Mouse (Mus musculus): ENCODE measurements around the gene Plcl1. TPM values are rescaled to one million over a fixed set of nuclear protein-coding genes. Genes with fewer than 3 reads are reported as not detected.

Plcl1 gene
- polyA plus RNA-seq, 1 experiment, result 5.5 TPM

DNA sequence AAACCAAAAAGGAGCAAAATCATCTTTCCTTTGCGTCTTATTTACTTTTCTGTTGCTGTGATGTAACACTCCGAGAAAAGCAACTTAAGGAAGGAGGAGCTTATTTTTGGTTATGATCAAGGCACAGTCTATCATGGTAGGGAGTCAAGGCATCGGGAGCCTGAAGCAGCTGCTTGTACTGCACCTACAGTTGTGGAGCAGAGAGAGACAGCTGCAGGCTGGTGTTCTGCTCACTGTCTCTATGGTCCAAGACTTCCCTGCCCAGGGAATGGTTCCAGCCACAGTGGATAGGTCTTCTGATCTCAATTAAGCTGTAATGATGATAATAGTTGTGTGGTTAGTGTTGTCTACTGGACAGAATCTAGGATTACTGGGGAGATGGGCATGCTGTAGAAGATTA, 166.9 kb downstream of the Plcl1 start:
- TF ChIP-seq CTCF (IDR thresholded peaks at IDR 0.05; ENCODE audit: borderline replicate concordance, extremely low read depth, insufficient read depth, insufficient read length), result no peak
- no peak for TF ChIP-seq POLR2A (IDR thresholded peaks at IDR 0.05; ENCODE audit: borderline replicate concordance, extremely low read depth, insufficient read depth, insufficient read length, poor library complexity, severe bottlenecking)
- no peak for DNase-seq (ENCODE audit: low read depth)

DNA sequence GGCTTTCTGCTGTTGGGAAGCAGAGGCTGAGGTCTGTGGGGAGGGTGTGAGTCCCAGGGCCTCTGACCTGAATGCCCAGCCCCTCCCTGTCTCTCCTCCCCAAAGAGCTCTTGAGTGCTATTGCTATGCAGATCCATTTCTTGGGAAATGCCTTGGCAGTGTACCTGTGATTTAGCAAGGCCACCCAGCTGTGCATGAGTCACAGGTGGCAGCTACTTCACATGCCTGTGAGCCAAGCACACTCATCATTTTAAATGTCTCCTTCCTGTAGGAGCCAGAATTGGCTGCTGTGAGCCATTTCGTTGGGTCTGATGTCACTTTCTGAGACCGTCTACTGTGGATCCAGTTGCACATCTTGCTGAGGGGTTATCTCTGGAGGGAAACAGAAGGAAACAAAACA, 170.2 kb downstream of the Plcl1 start:
- TF ChIP-seq CTCF (IDR thresholded peaks at IDR 0.05; ENCODE audit: borderline replicate concordance, extremely low read depth, insufficient read depth, insufficient read length), result no peak
- TF ChIP-seq POLR2A (IDR thresholded peaks at IDR 0.05; ENCODE audit: borderline replicate concordance, extremely low read depth, insufficient read depth, insufficient read length, poor library complexity, severe bottlenecking), result no peak
- no peak for DNase-seq (ENCODE audit: low read depth)

DNA sequence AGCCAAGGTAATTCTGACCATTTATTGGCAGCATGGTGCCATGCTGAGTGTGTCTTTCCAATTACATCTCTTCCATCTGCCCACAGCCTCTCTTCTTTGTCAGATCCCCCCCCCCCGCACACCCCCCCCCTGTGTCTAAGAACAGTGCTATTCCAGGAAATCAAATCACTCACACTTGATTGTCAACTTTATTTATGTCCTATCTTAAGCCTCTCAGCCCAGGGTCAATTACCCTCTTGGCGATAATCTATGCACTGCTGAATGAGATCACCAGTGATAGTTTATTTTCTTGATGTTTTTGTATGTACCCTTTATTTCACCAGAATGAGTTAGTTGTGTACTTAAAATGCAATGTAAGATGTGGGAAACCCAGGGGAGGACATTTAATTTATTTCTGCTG, 176.0 kb downstream of the Plcl1 start:
- TF ChIP-seq POLR2A (IDR thresholded peaks at IDR 0.05; ENCODE audit: borderline replicate concordance, extremely low read depth, insufficient read depth, insufficient read length, poor library complexity, severe bottlenecking) (no peak), CTCF (IDR thresholded peaks at IDR 0.05; ENCODE audit: borderline replicate concordance, extremely low read depth, insufficient read depth, insufficient read length) (no peak)
- peak; percentile 40 for DNase-seq (ENCODE audit: low read depth)

DNA sequence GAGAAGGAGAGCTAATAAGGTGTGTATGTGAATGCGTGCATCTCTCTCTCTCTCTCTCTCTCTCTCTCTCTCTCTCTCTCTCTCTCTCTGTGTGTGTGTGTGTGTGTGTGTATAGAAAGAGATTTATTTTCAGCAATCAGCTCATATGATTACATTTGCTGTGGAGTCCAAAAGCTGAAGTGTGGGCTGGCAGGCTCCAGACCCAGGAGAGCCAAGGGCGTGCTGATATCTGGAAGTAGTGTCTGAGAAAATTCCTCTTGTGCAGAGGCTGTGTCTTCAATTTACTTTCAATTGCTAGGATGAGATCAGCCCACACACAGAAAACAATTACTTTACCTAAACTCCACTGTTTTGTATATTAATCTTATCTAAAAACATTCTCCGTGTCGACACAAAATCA, 179.7 kb downstream of the Plcl1 start:
- no peak for TF ChIP-seq POLR2A (IDR thresholded peaks at IDR 0.05; ENCODE audit: borderline replicate concordance, extremely low read depth, insufficient read depth, insufficient read length, poor library complexity, severe bottlenecking)
- no peak for TF ChIP-seq CTCF (IDR thresholded peaks at IDR 0.05; ENCODE audit: borderline replicate concordance, extremely low read depth, insufficient read depth, insufficient read length)
- no peak for DNase-seq (ENCODE audit: low read depth)

DNA sequence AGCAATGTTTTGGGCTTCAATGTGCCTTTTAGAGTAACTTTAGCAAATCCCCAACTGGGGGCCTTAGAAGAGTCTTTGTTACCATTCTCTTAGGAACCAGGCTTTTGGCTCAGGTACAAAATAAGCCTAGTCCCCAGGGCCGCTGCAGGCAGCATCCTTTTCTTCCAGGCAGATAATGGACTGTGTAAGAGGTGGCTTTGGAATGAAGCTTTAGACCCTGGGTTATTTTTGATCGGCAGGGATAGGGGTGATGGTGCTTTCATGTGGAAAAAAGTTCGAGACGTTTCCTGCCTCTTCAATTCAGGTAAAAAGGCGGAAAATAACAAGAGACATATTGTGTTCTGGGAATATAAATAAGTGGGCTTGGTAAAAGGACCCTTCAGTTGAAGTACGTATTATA, 182.4 kb downstream of the Plcl1 start:
- DNase-seq (ENCODE audit: low read depth), result peak; percentile 30
- TF ChIP-seq POLR2A (IDR thresholded peaks at IDR 0.05; ENCODE audit: borderline replicate concordance, extremely low read depth, insufficient read depth, insufficient read length, poor library complexity, severe bottlenecking) (no peak), CTCF (IDR thresholded peaks at IDR 0.05; ENCODE audit: borderline replicate concordance, extremely low read depth, insufficient read depth, insufficient read length) (no peak)

DNA sequence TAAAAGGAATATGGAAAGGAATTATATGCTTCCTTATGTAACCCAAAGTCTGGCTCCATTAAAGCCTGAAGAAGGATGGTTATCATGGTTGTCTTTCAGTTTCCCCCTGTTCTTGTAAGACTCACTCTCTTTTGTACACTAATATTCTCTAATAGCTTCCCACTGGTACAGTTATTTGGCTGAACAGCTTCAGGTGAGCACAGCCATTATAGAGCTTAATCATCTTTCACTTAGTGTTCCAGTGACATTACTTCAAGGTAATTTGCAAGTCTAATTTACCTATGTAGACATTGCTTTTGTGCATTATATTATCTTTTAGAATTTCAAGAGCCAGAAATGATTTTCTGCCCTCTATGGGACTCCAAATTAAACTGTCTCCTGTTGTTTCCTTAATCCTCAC, 184.3 kb downstream of the Plcl1 start:
- peak; percentile 53 for DNase-seq (ENCODE audit: low read depth)
- TF ChIP-seq POLR2A (IDR thresholded peaks at IDR 0.05; ENCODE audit: borderline replicate concordance, extremely low read depth, insufficient read depth, insufficient read length, poor library complexity, severe bottlenecking) (no peak), CTCF (IDR thresholded peaks at IDR 0.05; ENCODE audit: borderline replicate concordance, extremely low read depth, insufficient read depth, insufficient read length) (no peak)

DNA sequence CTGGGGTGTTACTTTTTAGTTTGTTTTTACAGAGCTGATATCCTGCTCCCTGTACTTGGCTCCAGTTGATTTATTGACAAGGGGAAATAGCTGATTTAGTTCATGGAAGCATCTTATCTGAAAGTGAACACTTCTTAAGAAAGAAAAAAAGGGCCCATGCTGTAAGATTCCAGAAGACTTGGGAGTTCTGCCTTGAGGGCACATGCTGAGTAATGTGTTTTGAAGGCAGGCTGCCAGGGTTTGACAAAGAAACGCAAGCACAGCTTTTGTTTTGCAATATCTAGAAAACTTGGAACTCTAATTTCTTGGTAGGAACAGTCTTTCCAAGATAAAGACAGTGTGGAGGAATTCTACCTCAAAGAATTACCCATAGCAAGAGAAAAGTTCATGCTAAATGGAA, 194.8 kb downstream of the Plcl1 start:
- peak; percentile 22 for DNase-seq (ENCODE audit: low read depth)
- TF ChIP-seq CTCF (IDR thresholded peaks at IDR 0.05; ENCODE audit: borderline replicate concordance, extremely low read depth, insufficient read depth, insufficient read length) (no peak), POLR2A (IDR thresholded peaks at IDR 0.05; ENCODE audit: borderline replicate concordance, extremely low read depth, insufficient read depth, insufficient read length, poor library complexity, severe bottlenecking) (no peak)

DNA sequence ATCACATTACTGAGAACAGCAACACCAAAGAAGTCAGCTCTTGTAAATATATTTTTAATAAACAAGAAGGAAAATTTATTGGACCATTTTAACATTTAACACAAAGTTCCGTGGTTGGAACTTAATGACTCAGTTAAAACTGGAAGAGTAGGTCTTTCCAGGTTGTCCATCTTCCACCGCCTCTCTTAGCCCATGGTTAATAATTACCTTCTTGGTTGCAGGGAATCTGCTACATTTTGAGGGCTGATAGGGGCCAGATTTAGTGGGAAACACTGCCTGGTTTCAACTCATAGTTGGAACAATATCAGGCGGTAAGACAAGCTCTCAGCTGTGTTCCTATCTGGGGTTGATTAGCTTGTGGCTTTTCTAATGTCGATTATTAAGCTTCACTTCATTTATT, 198.9 kb downstream of the Plcl1 start:
- no peak for DNase-seq (ENCODE audit: low read depth)
- TF ChIP-seq CTCF (IDR thresholded peaks at IDR 0.05; ENCODE audit: borderline replicate concordance, extremely low read depth, insufficient read depth, insufficient read length), result no peak
- no peak for TF ChIP-seq POLR2A (IDR thresholded peaks at IDR 0.05; ENCODE audit: borderline replicate concordance, extremely low read depth, insufficient read depth, insufficient read length, poor library complexity, severe bottlenecking)

DNA sequence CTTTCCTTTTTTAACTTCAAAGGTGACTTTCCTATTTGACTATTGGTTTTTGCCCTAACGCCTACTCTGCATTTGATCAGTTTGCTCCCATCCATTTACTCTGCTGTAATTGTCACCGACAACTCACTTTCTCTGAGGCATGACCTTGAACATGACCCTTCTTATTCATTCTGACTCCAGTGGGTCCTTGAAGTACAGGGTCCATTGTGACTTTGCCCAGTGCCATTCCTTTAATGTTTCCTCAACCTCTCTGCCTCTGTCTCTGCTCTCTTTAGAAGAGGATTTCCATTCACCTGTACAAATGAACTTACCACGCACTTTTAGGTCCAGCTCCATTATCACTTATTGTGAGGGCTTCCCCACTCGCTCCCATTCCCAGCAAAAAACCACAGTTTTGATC, 199.7 kb downstream of the Plcl1 start:
- DNase-seq (ENCODE audit: low read depth), result peak; percentile 57
- no peak for TF ChIP-seq CTCF (IDR thresholded peaks at IDR 0.05; ENCODE audit: borderline replicate concordance, extremely low read depth, insufficient read depth, insufficient read length)
- TF ChIP-seq POLR2A (IDR thresholded peaks at IDR 0.05; ENCODE audit: borderline replicate concordance, extremely low read depth, insufficient read depth, insufficient read length, poor library complexity, severe bottlenecking), result no peak

DNA sequence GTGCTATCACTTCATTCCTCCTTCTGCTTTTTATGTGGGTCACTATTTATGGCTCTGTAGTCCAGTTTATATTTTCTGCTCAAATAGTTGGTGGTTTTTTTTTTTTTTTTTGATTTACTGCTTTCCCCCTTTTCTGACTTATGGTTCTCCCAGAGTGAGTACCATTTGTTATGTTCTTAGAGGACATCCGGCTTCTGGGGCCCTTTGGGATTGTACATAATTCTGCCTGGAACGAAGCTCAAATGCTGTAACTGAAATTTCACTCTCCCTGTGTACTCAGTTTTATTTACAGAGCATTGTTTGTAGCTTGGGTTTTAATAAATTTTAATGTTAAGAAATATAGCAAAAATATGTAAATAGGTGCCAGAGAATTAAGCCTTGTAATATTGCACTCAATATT, 200.2 kb downstream of the Plcl1 start:
- DNase-seq (ENCODE audit: low read depth), result no peak
- TF ChIP-seq CTCF (IDR thresholded peaks at IDR 0.05; ENCODE audit: borderline replicate concordance, extremely low read depth, insufficient read depth, insufficient read length), result no peak
- TF ChIP-seq POLR2A (IDR thresholded peaks at IDR 0.05; ENCODE audit: borderline replicate concordance, extremely low read depth, insufficient read depth, insufficient read length, poor library complexity, severe bottlenecking), result no peak

DNA sequence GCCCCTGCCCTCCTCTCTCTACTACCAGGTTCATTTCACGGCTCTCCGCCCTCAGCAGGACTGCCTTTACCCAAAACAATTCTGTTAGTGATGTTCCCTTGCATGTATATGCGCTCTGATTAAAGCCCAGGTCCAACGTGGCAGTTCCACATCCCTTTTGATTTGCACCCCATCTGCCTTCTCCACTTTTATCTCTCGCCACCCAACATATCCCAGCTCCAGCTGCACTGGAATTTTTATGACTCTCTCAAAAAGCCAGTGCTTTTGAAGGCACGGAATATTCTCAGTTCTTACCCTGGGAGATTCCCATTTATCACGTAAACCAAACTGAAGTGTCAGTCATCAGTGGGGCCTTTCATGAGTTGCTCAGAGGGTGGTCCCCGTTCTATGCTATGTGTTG, 200.7 kb downstream of the Plcl1 start:
- DNase-seq (ENCODE audit: low read depth), result peak; percentile 29
- TF ChIP-seq CTCF (IDR thresholded peaks at IDR 0.05; ENCODE audit: borderline replicate concordance, extremely low read depth, insufficient read depth, insufficient read length) (no peak), POLR2A (IDR thresholded peaks at IDR 0.05; ENCODE audit: borderline replicate concordance, extremely low read depth, insufficient read depth, insufficient read length, poor library complexity, severe bottlenecking) (no peak)

DNA sequence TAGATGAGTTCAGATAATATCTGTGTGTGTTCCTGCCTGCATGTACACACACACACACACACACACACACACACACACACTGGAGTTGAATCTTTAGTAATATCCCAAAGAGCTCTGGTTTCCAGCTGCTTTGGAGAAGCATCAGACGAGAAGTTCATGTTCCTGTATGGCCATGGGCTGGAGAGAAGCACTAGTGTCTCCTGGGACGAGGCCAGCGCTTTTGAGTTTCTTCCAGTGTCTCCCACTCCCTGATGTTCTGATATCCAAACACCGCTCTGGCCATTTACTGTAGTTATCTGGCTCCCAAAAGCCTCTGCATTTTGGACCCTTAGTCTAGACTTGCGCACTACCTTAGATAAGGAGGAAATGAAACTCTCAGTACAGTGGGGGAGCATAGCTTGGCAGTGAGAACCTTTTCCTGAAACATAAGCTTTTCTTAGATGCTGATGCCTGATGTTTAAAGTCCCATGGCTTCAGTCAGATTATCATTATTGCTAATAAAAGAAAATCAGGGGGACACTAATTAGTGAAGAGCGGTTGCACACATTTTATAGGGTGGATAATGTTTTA, 207.1 kb downstream of the Plcl1 start:
- TF ChIP-seq POLR2A (IDR thresholded peaks at IDR 0.05; ENCODE audit: borderline replicate concordance, extremely low read depth, insufficient read depth, insufficient read length, poor library complexity, severe bottlenecking), result no peak
- no peak for TF ChIP-seq CTCF (IDR thresholded peaks at IDR 0.05; ENCODE audit: borderline replicate concordance, extremely low read depth, insufficient read depth, insufficient read length)
- DNase-seq (ENCODE audit: low read depth), result no peak

All from brain, embryonic 14.5 days (tissue).